Mouse (Mus musculus) small intestine, adult 2 months (tissue): ENCODE measurements around the gene Runx1.

ENCODE experiments used
- CTCF ChIP-seq: fragments of 200-500 bp; IDR thresholded peaks from 2 replicates; pipeline ENCODE4 v1.5.1; 2012; ENCODE audit warnings: low read depth, mild to moderate bottlenecking, control low read depth, inconsistent platforms, low read length, moderate library complexity, mixed read lengths; ENCODE audit not compliant: insufficient replicate concordance, insufficient read length; ENCODE audit errors: extremely low read depth
- POLR2A ChIP-seq: fragments of 200-500 bp; IDR thresholded peaks from 2 replicates; pipeline ENCODE4 v1.6.1; 2012; ENCODE audit warnings: low read depth, mild to moderate bottlenecking, control low read depth, inconsistent platforms, low read length, moderate library complexity

GRCm38 (mm10) chr16:92695200-92695921 is 130.6 kb downstream of the Runx1 start:
- no peak for TF ChIP-seq CTCF
- no peak for TF ChIP-seq POLR2A
